Mouse (Mus musculus): ENCODE data around the gene Rnf183. TPM values are rescaled to one million over a fixed set of nuclear protein-coding genes. Genes with fewer than 3 reads are reported as not detected.
A peak's percentile ranks its signal among the peaks of the same experiment; 100 is the strongest.

Rnf183 gene
- polyA plus RNA-seq, 1 experiment from 2014 or later = not detected

- no peak for ATAC-seq
- no peak overlapping the region for H3K4me2 ChIP-seq (ENCODE audit: low read length)
- no peak overlapping the region for H3K9ac ChIP-seq (ENCODE audit: low read length)
- no peaks in the 10 kb centered on the region for H3K27me3 ChIP-seq (replicated peaks; ENCODE audit: control insufficient read depth, insufficient read depth, low read length)
- H3K4me3 ChIP-seq (ENCODE audit: low read depth, low read length) = no peak overlapping the region
- H3K4me1 ChIP-seq (ENCODE audit: control insufficient read depth, insufficient read depth, low read length) = no peaks in the 10 kb centered on the region
- no peak overlapping the region for H3K27ac ChIP-seq (ENCODE audit: low read depth, low read length)
- no peak for DNase-seq (ENCODE audit: low spot score)
- no peaks in the 10 kb centered on the region for H3K9me3 ChIP-seq (replicated peaks; ENCODE audit: control insufficient read depth, low read length)
- peaks cover 81% of the 10 kb centered on the region for H3K36me3 ChIP-seq (ENCODE audit: control insufficient read depth, insufficient read depth, low read length)
- WGBS = 89% methylated on average over 4 of the region's 4 CpGs
Observed at GRCm38 (mm10) chr4:62397616-62398365, 37.3 kb downstream of the Rnf183 start.

GRCm38 (mm10) chr4:62395806-62396205, 39.2 kb downstream of the Rnf183 start:
- no peak for ATAC-seq
- Histone ChIP-seq H3K9ac (ENCODE audit: low read length) (no peak overlapping the region), H3K27me3 (replicated peaks; ENCODE audit: control insufficient read depth, insufficient read depth, low read length) (no peaks in the 10 kb centered on the region), H3K4me3 (ENCODE audit: low read depth, low read length) (no peak overlapping the region), H3K27ac (ENCODE audit: low read depth, low read length) (no peak overlapping the region), H3K4me2 (ENCODE audit: low read length) (no peak overlapping the region), H3K36me3 (ENCODE audit: control insufficient read depth, insufficient read depth, low read length) (peaks cover 79% of the 10 kb centered on the region), H3K9me3 (replicated peaks; ENCODE audit: control insufficient read depth, low read length) (no peaks in the 10 kb centered on the region), H3K4me1 (ENCODE audit: control insufficient read depth, insufficient read depth, low read length) (no peaks in the 10 kb centered on the region)
- WGBS = 95% methylated on average over 1 of the region's 1 CpGs
- no peak for DNase-seq (ENCODE audit: low spot score)

DNA sequence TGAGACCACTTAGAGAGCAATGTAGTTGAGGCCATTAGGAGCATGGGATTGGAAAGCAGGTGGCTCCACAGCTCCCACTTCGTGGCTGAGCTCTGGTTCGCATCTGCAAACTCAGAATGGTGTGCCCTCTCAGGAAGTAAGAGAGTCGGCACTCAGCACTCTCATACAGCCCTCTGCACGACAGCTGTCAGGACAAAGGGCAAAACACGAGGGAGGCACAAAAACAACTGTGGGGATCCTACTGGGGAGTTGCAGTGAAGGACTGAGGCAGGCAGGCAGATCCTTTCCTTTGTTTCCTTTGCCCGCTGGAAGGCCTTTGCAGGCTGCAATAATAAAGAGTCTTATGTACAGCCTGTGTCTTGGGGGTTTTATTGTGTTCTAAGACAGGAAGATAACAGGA, 41.6 kb downstream of the Rnf183 start:
- H3K4me3 ChIP-seq (ENCODE audit: low read depth, low read length) = no peak overlapping the region
- H3K9me3 ChIP-seq (replicated peaks; ENCODE audit: control insufficient read depth, low read length) = no peaks in the 10 kb centered on the region
- no peak for DNase-seq (ENCODE audit: low spot score)
- H3K4me2 ChIP-seq (ENCODE audit: low read length) = no peak overlapping the region
- H3K27ac ChIP-seq (ENCODE audit: low read depth, low read length) = 0 out of 2 replicates have a peak overlapping the region, but pooled peaks have one; percentile 17
- no peak for ATAC-seq
- 37% methylated on average over 6 of the region's 6 CpGs for WGBS
- no peaks in the 10 kb centered on the region for H3K4me1 ChIP-seq (ENCODE audit: control insufficient read depth, insufficient read depth, low read length)
- no peaks in the 10 kb centered on the region for H3K27me3 ChIP-seq (replicated peaks; ENCODE audit: control insufficient read depth, insufficient read depth, low read length)
- H3K9ac ChIP-seq (ENCODE audit: low read length) = no peak overlapping the region
- peaks cover 79% of the 10 kb centered on the region for H3K36me3 ChIP-seq (ENCODE audit: control insufficient read depth, insufficient read depth, low read length)

DNA sequence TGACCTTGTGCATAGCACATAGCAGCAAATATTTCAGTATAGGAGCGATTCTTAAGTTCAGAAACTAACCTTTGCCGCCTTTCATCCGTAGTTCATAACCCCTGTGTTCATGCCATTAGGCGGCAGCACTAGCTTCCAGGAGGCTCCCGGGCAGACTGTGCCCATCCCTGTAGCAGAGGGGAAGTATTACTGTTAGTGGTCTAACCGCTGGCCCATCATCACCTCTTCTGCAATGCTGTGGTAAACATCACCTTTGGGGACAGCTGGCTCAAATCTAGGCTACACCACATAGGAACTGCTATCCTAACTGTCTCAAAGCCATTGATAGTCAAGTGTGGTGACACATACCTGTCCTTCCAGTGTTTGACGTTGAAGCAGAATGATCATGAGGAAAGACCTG, 43.2 kb downstream of the Rnf183 start:
- H3K27ac ChIP-seq (ENCODE audit: low read depth, low read length) = no peak overlapping the region
- no peak overlapping the region for H3K9ac ChIP-seq (ENCODE audit: low read length)
- WGBS = 94% methylated on average over 7 of the region's 7 CpGs
- no peaks in the 10 kb centered on the region for H3K9me3 ChIP-seq (replicated peaks; ENCODE audit: control insufficient read depth, low read length)
- H3K4me2 ChIP-seq (ENCODE audit: low read length) = no peak overlapping the region
- H3K27me3 ChIP-seq (replicated peaks; ENCODE audit: control insufficient read depth, insufficient read depth, low read length) = no peaks in the 10 kb centered on the region
- ATAC-seq (no peak; the same call in 1 of the 2 replicates), DNase-seq (ENCODE audit: low spot score) (no peak)
- no peaks in the 10 kb centered on the region for H3K4me1 ChIP-seq (ENCODE audit: control insufficient read depth, insufficient read depth, low read length)
- H3K36me3 ChIP-seq (ENCODE audit: control insufficient read depth, insufficient read depth, low read length) = peaks cover 77% of the 10 kb centered on the region
- H3K4me3 ChIP-seq (ENCODE audit: low read depth, low read length) = no peak overlapping the region

- no peaks in the 10 kb centered on the region for H3K27me3 ChIP-seq (replicated peaks; ENCODE audit: control insufficient read depth, insufficient read depth, low read length)
- H3K4me3 ChIP-seq (ENCODE audit: low read depth, low read length) = no peak overlapping the region
- no peaks in the 10 kb centered on the region for H3K9me3 ChIP-seq (replicated peaks; ENCODE audit: control insufficient read depth, low read length)
- no peaks in the 10 kb centered on the region for H3K4me1 ChIP-seq (ENCODE audit: control insufficient read depth, insufficient read depth, low read length)
- H3K36me3 ChIP-seq (ENCODE audit: control insufficient read depth, insufficient read depth, low read length) = peaks cover 67% of the 10 kb centered on the region
- ATAC-seq (no peak), DNase-seq (ENCODE audit: low spot score) (no peak)
- no peak overlapping the region for H3K27ac ChIP-seq (ENCODE audit: low read depth, low read length)
- no peak overlapping the region for H3K9ac ChIP-seq (ENCODE audit: low read length)
- no peak overlapping the region for H3K4me2 ChIP-seq (ENCODE audit: low read length)
- WGBS = 90% methylated on average over 5 of the region's 5 CpGs
Observed at GRCm38 (mm10) chr4:62389592-62390512, 45.2 kb downstream of the Rnf183 start.

DNA sequence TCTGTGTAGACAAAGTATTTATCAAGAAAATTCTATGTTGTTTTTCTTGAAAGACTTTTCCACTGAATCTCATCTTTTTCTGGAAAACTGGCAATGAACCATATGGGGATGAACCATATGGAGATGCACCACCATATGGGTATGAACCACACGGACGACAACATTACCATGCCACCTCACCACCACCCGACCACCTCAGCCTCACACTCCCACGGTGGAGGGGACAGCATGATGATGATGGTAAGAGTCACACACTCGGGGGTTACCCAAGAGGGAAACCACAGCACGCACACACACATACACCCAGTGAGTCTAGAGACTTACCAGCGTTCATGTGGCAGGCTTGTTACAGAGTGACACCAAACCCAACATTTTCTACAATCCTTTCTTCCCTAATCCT, 49.6 kb downstream of the Rnf183 start:
- 84% methylated on average over 7 of the region's 7 CpGs for WGBS

DNA sequence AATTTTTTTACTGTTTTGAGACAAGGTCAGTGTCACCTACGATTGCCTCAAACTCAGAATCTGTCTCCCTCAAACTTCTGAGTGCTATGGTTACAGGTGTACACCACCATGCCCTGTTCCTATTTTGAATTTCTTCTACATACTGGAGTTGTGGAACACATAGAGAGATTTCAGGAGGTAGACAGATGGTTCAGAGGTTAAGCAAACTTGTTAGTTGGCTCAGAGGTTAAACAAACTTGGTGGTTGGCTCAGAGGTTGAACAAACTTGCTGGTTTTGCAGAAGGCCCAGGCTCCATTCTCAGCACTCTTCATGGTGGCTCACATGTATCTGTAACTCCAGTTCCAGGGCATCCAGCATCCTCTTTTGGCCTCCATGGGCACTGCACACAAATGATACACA, 50.9 kb downstream of the Rnf183 start:
- Histone ChIP-seq H3K4me2 (ENCODE audit: low read length) (no peak overlapping the region), H3K9me3 (replicated peaks; ENCODE audit: control insufficient read depth, low read length) (no peaks in the 10 kb centered on the region), H3K9ac (ENCODE audit: low read length) (no peak overlapping the region), H3K4me1 (ENCODE audit: control insufficient read depth, insufficient read depth, low read length) (no peaks in the 10 kb centered on the region), H3K27ac (ENCODE audit: low read depth, low read length) (no peak overlapping the region), H3K27me3 (replicated peaks; ENCODE audit: control insufficient read depth, insufficient read depth, low read length) (no peaks in the 10 kb centered on the region), H3K4me3 (ENCODE audit: low read depth, low read length) (no peak overlapping the region), H3K36me3 (ENCODE audit: control insufficient read depth, insufficient read depth, low read length) (peaks cover 26% of the 10 kb centered on the region)
- DNase-seq (ENCODE audit: low spot score) (no peak), ATAC-seq (no peak)
- 93% methylated on average over 1 of the region's 1 CpGs for WGBS

More for the DNA sequence above, 49.6 kb downstream of the Rnf183 start:
- H3K27ac ChIP-seq (ENCODE audit: low read depth, low read length) = no peak overlapping the region
- ATAC-seq (no peak), DNase-seq (ENCODE audit: low spot score) (no peak)
- no peak overlapping the region for H3K4me2 ChIP-seq (ENCODE audit: low read length)
- no peak overlapping the region for H3K4me3 ChIP-seq (ENCODE audit: low read depth, low read length)
- H3K4me1 ChIP-seq (ENCODE audit: control insufficient read depth, insufficient read depth, low read length) = no peaks in the 10 kb centered on the region
- H3K9ac ChIP-seq (ENCODE audit: low read length) = no peak overlapping the region
- peaks cover 39% of the 10 kb centered on the region for H3K36me3 ChIP-seq (ENCODE audit: control insufficient read depth, insufficient read depth, low read length)
- H3K9me3 ChIP-seq (replicated peaks; ENCODE audit: control insufficient read depth, low read length) = no peaks in the 10 kb centered on the region
- no peaks in the 10 kb centered on the region for H3K27me3 ChIP-seq (replicated peaks; ENCODE audit: control insufficient read depth, insufficient read depth, low read length)

GRCm38 (mm10) chr4:62383752-62384151, 51.3 kb downstream of the Rnf183 start:
- 86% methylated on average over 7 of the region's 7 CpGs for WGBS
- H3K4me2 ChIP-seq (ENCODE audit: low read length) = no peak overlapping the region
- ATAC-seq (no peak), DNase-seq (ENCODE audit: low spot score) (no peak)
- no peaks in the 10 kb centered on the region for H3K9me3 ChIP-seq (replicated peaks; ENCODE audit: control insufficient read depth, low read length)
- H3K27me3 ChIP-seq (replicated peaks; ENCODE audit: control insufficient read depth, insufficient read depth, low read length) = no peaks in the 10 kb centered on the region
- peaks cover 22% of the 10 kb centered on the region for H3K36me3 ChIP-seq (ENCODE audit: control insufficient read depth, insufficient read depth, low read length)
- H3K4me1 ChIP-seq (ENCODE audit: control insufficient read depth, insufficient read depth, low read length) = no peaks in the 10 kb centered on the region
- H3K27ac ChIP-seq (ENCODE audit: low read depth, low read length) = no peak overlapping the region
- H3K9ac ChIP-seq (ENCODE audit: low read length) = no peak overlapping the region
- H3K4me3 ChIP-seq (ENCODE audit: low read depth, low read length) = no peak overlapping the region

DNA sequence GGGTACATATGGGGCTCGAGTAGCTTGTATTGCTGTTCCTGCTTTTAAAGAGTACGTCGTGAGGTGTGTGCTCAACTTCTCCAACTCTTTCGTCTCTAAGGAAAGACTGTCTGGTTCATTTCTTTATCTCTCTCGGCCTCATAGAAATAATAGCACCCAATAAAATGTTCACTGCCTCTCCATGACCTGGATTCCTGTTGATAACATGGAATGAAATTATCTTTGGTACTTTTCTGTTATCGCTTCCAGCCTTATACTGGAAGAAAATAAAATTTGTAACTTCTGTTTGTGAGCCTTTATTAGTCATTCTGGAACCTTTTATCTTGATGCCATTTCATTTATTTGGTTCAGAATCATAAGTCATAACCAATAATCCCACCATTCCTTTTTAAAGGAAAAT, 51.8 kb downstream of the Rnf183 start:
- WGBS = 92% methylated on average over 6 of the region's 6 CpGs
- DNase-seq (ENCODE audit: low spot score) = no peak
- Histone ChIP-seq H3K4me1 (ENCODE audit: control insufficient read depth, insufficient read depth, low read length) (0 out of 2 replicates have a peak, but pooled peaks cover 2% of the 10 kb centered on the region), H3K36me3 (ENCODE audit: control insufficient read depth, insufficient read depth, low read length) (peaks cover 17% of the 10 kb centered on the region), H3K27me3 (replicated peaks; ENCODE audit: control insufficient read depth, insufficient read depth, low read length) (no peaks in the 10 kb centered on the region), H3K27ac (ENCODE audit: low read depth, low read length) (no peak overlapping the region), H3K4me2 (ENCODE audit: low read length) (no peak overlapping the region), H3K9ac (ENCODE audit: low read length) (no peak overlapping the region), H3K4me3 (ENCODE audit: low read depth, low read length) (no peak overlapping the region), H3K9me3 (replicated peaks; ENCODE audit: control insufficient read depth, low read length) (no peaks in the 10 kb centered on the region)
- ATAC-seq = no peak

Measured in forebrain, embryonic 14.5 days (tissue).